Mouse (Mus musculus): ENCODE measurements at regions not wholly inside any gene's neighbourhood (a gene's known extent, or its start where the extent isn't known, plus 50 kb on each side); places are given as distances from the start of the nearest gene placed in this dataset.

DNA sequence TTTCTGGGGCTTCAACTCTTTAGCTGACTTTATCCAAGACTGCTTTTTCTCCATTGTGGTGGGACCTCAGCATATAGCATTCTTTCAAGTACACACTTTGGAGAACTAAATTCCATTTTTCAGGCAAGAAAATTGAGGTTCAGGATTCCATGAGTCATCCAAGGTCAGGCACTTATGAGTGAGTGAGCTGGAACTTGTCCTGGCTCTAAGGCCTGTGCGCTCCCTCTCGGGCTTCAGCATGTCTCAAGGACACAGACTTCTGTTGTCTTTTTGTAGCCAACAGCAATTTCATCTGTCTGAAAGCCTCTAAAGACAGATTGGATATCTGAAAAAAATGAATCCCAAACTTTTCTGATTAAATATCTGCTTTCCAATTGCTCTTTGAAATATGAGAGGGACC, 769.1 kb upstream of the 4930452B06Rik start:
- no peak for TF ChIP-seq POLR2A (IDR thresholded peaks at IDR 0.05; ENCODE audit: borderline replicate concordance, insufficient read depth, low read length)
- TF ChIP-seq CTCF (IDR thresholded peaks at IDR 0.05; ENCODE audit: borderline replicate concordance, insufficient read depth, low read depth, low read length): no peak
